Mouse (Mus musculus) embryo, embryonic 11.5 days (tissue): ENCODE measurements around the gene Bad.
A peak's percentile ranks its signal among the peaks of the same experiment; 100 is the strongest.
"Not testable (repeated sequence)": the region's sequence is repeated elsewhere in the genome, so short reads cannot be mapped to it uniquely, and the experiment has no call there.

Experiments
- DNase-seq: peaks from one replicate; pipeline ENCODE4 v3.0.0-alpha.2; 2012; ENCODE audit warnings: low read depth, low spot score

Gene Bad

GRCm38 (mm10) chr19:6941372-6942248 is at the start of gene Bad:
Gene Bad (plus strand): TSS chr19:6941861.
- DNase-seq = peak; percentile 88

DNA sequence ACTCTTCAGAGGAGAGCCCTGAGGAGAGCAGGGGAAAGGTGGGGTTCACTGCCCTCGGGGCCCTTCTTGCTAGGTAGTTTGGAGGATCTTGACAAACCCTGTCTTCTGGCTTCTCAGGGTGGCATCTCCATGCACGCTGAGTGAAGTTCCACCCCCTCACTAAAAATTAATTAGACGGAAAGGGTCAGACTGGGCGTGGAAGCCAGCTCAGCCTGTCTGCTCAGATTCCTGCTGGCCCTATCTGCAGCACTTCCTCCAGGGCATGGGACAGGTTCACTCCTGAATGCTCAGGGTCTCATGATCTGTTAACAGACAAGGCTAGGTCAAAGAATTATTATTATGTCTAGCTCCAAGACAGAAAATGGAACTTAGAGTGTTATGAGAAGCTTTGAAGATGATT is 49.1 kb upstream of the Bad start:
- no peak for DNase-seq

- no peak for DNase-seq
Measured at GRCm38 (mm10) chr19:6893731-6894451, 47.8 kb upstream of the Bad start.

- DNase-seq = not testable (repeated sequence)
Measured at GRCm38 (mm10) chr19:6895608-6896305, 45.9 kb upstream of the Bad start.

GRCm38 (mm10) chr19:6899641-6900040 is 42.0 kb upstream of the Bad start:
- no peak for DNase-seq

- DNase-seq = no peak
Measured at GRCm38 (mm10) chr19:6903031-6903430, 38.6 kb upstream of the Bad start.

DNA sequence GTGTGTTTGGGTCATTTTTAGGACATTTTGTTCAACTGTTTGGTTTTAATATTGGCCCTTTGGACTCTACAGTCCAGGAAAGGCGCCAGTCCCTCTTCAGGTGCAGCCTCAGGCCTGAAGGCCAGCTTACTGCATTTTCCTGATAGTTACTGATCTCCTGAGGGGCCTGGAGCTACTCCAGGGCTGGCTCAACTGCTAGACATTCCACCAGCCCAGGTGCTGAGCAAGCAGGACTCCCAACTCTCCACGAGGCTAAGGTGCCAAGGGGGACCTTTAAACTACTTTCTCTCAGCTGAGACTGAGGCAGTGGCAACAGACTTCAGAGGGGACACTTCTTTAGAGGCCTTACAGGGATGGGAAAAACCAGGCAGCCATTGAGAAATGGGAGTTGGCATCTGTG is 36.8 kb upstream of the Bad start:
- DNase-seq = no peak

GRCm38 (mm10) chr19:6905498-6906159 is 36.0 kb upstream of the Bad start:
- no peak for DNase-seq

GRCm38 (mm10) chr19:6906199-6906598 is 35.5 kb upstream of the Bad start:
- no peak for DNase-seq

- no peak for DNase-seq
Measured at GRCm38 (mm10) chr19:6907094-6907493, 34.6 kb upstream of the Bad start.

DNA sequence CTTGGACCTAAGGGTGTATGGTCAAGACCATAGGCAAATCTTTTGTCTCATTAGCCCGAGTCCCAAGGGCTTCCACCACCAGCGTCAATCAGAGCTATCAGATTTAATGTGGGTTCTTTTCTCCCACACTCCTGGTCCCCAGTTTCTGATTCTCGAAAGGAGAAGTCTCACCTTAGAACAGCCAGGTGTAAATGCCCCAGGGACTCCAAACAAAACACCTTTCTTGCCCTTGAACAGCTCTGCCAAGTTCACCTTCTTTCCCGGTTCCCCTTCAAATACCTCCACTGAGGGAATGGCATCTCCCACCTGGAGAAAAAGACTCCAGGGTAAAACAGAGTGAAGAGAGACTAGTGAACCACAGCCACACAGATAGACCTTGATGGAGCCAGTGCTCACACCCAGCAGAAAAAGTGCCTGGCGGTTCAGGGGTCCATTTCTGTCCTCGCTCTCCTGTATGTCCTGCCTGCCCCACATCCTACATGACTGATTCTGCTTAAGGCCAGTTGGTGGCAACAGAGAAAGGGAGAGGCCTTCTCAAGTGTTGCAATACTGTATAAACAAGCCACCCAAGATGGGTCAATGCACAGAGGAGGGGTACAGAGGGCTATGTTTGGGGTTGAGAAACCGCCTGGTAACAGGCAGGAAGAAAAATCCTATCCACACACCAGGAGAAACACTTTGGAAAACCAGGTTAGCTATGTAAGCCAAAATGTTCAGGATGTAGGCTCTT is 33.7 kb upstream of the Bad start:
- no peak for DNase-seq

- no peak for DNase-seq
Measured at GRCm38 (mm10) chr19:6909021-6909420, 32.6 kb upstream of the Bad start.

- DNase-seq = peak; percentile 88
Measured at GRCm38 (mm10) chr19:6909507-6910289, 32.0 kb upstream of the Bad start, which contains the start of the genes Trmt112 and Prdx5. Gene Trmt112 (plus strand): TSS chr19:6909698. Gene Prdx5 (minus strand): TSS chr19:6910106.

GRCm38 (mm10) chr19:6910306-6910705 is 31.4 kb upstream of the Bad start:
- DNase-seq = not testable (repeated sequence)

DNA sequence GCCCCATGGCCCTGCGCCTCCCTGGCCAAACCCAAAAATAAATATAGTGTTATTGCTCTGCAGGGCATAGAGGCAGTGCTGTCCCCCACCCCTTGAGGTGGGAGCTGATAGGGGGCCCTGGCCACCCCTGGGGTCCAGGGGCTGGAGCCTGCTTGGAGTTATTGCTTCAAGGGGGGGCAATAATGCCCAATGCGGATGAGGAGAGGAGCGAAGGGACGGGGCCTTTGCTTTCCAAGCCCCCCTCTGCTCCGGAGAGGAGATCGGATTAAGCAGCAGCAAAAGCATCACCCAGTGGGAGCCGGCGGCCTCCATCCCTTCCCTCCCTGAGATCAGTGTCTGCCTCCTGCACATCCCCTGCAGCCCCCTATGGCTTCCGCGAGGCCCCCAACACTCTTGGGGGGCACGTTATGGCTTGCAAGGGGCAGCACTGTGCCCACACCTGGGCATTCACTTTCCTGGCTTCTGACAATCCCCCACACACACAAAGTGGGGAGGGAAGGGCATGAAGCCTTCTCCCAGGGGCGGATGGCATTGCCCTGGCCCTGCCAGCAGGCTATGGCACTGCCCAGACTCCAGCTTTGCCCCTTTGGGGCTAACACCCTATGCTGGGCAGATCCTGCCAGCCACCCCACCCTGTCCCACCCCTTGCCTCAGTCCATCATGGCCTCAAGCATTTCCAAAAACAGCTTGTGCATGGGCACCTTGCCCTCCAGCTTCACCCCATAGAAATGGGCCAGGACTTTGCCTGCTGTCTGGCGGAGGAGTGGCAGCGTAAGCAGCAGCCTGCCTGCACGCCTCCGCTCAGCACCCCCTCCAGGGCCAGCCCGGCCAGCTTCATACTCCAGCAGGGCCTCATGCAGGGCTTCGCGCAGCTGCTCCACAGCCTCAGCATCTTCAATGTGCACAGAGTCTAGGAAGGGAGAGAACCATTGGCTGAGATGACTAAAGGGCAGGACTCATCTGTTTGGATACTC is 30.3 kb upstream of the Bad start:
- no peak for DNase-seq

DNA sequence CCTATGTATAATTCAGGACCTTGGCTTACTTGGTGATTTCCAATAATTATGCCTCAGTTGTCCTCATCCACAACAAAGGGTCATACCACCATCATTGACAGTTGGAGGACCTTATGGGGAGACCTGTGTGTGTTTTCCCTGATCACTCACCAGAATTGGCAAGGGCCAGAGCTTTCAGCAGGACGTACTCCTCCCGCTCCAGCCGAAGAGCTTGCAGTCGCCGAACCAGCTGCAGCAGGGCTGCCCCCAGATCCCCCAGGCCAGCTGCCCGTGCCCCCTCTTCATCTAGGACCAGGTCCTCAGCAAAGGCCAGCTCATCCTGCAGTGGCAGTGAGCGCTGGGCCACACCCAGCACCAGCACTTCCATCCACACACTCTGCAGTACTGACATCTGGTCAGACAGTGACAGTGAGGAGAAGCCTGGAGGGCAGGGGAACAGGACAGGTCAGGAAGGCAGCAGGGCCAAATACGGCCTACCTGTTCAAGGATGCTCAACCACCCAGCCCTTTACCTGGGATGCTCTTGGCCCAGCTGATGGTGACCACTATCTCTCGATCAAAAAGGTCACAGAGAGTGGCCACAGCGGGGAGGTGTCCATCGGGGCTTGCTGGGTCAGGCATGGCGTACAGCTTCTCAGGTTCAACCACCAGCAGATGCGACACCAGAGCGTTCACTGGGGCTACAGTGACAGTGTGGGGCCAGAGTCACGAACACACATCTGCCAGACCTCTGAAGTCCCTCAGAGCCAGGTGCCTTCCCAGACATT is 29.3 kb upstream of the Bad start:
- no peak for DNase-seq

GRCm38 (mm10) chr19:6913036-6913435 is 28.6 kb upstream of the Bad start:
- no peak for DNase-seq

GRCm38 (mm10) chr19:6913991-6914390 is 27.7 kb upstream of the Bad start:
- no peak for DNase-seq
